17 mouse cellular contexts compared by ENCODE assay signal in the genomic region with DNA sequence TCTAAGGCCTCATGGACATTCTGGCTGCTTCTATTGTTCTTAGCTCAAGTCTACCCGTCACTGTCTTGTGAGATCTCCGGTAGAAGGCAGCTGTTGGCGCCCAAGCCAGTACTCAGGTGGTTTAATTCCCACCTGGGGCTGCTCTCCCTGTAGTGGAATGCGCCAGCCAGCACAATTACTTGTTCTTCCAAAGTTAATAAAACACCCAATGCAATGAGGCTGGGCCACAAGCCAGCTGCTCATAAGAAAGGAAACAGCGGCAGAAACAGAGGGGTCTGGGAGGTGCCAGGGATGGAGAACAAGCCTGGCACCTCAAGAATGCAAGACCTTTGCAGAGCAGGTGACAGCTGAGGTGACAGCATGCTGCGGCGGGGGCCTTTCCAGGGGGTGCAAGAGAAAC.
"Had no signal": no experiment of that assay in that cellular context is flagged by ENCODE, and none has a peak within 500 bp of the region (broad histone marks: within the 10 kb centered on the region; RNA-seq: fewer than 3 reads in every experiment).

No protein-coding gene starts in this region.

- H3K27ac ChIP-seq: intestine, embryonic 15.5 days; kidney, postnatal 0 days; limb, embryonic 12.5 days; limb, embryonic 15.5 days; liver, embryonic 14.5 days; macrophage; midbrain, embryonic 12.5 days; midbrain, embryonic 15.5 days; neural tube, embryonic 12.5 days had no signal

- H3K36me3 ChIP-seq: intestine, embryonic 15.5 days had no signal

- H3K4me1 ChIP-seq: intestine, embryonic 15.5 days; limb, embryonic 12.5 days; limb, embryonic 15.5 days; neural tube, embryonic 12.5 days had no signal

- H3K9me3 ChIP-seq: intestine, embryonic 15.5 days; limb, embryonic 12.5 days; limb, embryonic 15.5 days; midbrain, embryonic 12.5 days; midbrain, embryonic 15.5 days; neural tube, embryonic 12.5 days had no signal

- DNase-seq: left cerebral cortex, postnatal 4 days; liver, postnatal 0 days; lung, embryonic 14.5 days; retina, postnatal 1 day; thymus, adult 18-20 months; thymus, postnatal 36 days had no signal

- H3K4me2 ChIP-seq: intestine, embryonic 15.5 days; limb, embryonic 12.5 days; limb, embryonic 15.5 days; liver, embryonic 11.5 days; lung, embryonic 14.5 days; midbrain, embryonic 12.5 days; midbrain, embryonic 15.5 days; neural tube, embryonic 12.5 days had no signal

- ATAC-seq: intestine, embryonic 15.5 days; liver, postnatal 0 days; lung, postnatal 0 days; midbrain, embryonic 15.5 days had no signal

- H3K27me3 ChIP-seq: intestine, embryonic 15.5 days; limb, embryonic 12.5 days; limb, embryonic 15.5 days; midbrain, embryonic 12.5 days; midbrain, embryonic 15.5 days; neural tube, embryonic 12.5 days had no signal

- H3K4me3 ChIP-seq: intestine, embryonic 15.5 days; limb, embryonic 12.5 days; limb, embryonic 15.5 days; midbrain, embryonic 12.5 days; midbrain, embryonic 15.5 days; neural tube, embryonic 12.5 days had no signal

- H3K9ac ChIP-seq: intestine, embryonic 15.5 days; limb, embryonic 12.5 days; limb, embryonic 15.5 days; liver, embryonic 14.5 days; liver, postnatal 0 days; lung, embryonic 14.5 days; midbrain, embryonic 12.5 days; midbrain, embryonic 15.5 days; neural tube, embryonic 12.5 days had no signal
